Mouse (Mus musculus) natural killer cell, adult 2 months (primary cell): Measurements from ENCODE around the gene Sptbn4.

ENCODE experiments used
- DNase-seq, 2 experiments: peaks; one replicate each; pipeline ENCODE4 v3.0.0; 2022; ENCODE audit warnings: low spot score in 2 of 2

Gene Sptbn4

DNA sequence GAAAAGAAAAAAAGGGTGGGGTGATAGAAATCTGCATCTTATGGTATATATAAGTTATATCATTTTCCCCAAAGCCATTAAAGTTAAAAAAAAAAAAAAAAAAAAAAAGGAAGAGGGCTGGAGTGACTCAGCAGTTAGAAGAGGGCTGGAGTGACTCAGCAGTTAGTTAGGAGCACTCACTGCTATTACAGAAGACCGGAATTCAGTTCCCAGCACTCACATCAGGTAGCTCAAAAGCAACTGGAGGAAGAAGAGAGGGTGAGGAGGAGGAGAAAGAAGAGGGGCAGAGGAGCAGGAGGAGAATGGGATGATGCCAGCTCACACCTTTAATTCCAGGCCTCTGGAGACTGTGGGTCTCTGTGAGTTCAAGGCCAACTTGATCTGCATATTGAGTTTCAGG lies 64.3 kb downstream of the Sptbn4 start:
- DNase-seq: no peak

DNA sequence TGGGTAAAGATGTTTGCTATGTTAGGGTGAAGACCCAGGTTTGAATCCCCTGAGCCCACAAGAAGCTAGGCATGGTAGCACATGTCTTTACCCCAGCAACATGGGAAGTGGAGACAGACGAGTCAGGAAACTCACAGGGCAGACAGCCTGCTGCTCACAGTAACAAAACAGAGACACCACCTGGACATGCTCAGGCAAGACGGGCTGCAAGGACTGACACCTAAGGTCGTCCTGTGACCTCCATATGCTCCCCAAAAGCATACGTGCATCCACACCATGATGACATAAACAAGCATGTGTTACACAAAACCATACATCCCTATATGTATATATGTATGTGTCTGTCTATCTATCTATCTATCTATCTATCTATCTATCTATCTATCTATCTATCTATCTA lies 65.9 kb downstream of the Sptbn4 start:
- no peak for DNase-seq

DNA sequence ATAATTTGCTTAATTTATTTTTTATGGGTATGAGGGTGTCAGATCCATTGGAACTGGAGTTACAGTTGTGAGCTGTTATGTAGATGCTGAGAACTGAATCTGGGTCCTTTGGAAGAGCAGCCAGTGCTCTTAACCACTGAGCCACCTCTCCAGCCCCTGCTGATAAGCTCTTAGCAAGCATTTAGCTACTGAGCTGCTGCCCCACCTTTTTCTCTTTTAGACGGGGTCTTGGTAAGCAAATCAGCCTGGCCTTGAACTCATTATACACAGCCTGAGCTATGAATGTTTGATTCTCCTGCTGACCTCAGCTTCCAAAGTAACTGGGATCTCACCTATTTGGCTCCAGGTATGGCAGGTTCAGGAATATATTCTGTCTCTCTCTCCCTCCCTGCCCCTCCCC lies 66.5 kb downstream of the Sptbn4 start:
- no peak for DNase-seq

DNA sequence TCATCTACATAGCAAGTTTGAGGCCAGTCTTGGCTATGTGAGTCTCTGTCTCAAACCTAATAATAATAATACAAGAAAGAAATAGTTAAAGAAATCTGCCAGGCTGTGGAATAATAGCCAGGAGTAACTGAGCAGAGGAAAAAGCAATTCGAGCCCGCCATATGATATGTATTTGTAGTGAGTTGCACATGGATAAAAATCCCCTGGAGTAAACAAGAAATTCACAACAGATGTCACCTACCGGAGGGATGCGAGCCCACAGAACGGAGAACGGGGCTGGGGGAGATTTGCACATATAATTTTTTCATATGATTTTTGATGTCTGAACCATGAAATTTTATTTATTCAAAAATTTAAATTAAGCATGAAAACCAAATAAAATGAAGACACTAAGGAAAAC lies 67.7 kb downstream of the Sptbn4 start:
- DNase-seq: no peak

DNA sequence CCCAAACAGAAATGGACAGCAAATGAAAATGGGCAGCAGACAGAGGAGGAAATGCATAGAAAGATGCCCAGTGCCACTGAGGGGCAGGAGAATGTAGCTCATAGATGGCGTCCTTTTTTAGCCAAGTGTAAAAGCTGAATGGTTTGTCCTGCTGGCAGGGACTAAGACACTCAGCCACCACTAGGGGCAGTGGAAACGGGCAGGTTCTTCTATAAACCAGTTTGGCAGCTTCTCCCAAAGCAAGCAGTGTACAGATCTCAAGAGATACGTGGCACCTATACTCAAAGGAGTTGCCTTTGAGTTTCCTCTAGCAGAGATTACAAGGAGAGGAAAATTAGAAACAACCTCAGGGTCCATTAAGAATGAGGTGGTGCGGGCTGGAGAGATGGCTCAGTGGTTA lies 69.1 kb downstream of the Sptbn4 start:
- DNase-seq: no peak

DNA sequence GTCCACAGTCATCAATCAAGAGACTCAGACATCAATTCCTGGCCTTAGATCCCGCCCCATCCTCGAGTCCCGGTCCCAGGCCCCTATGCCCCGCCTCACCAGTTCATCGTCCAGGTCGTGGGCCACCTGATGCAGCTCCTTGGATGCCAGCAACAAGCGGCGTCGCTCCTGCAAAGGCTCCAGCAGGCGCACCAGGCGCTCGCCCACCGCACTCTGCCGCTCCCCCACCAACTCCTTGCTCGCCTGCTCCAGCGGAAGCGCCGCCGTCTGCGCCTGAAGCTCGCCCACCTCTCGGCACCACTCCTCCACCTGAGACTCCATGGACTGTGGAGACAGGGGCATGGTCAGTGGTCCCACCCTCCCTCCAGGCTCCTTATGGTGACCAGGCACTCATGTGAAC lies 72.2 kb downstream of the Sptbn4 start:
- DNase-seq: no peak

DNA sequence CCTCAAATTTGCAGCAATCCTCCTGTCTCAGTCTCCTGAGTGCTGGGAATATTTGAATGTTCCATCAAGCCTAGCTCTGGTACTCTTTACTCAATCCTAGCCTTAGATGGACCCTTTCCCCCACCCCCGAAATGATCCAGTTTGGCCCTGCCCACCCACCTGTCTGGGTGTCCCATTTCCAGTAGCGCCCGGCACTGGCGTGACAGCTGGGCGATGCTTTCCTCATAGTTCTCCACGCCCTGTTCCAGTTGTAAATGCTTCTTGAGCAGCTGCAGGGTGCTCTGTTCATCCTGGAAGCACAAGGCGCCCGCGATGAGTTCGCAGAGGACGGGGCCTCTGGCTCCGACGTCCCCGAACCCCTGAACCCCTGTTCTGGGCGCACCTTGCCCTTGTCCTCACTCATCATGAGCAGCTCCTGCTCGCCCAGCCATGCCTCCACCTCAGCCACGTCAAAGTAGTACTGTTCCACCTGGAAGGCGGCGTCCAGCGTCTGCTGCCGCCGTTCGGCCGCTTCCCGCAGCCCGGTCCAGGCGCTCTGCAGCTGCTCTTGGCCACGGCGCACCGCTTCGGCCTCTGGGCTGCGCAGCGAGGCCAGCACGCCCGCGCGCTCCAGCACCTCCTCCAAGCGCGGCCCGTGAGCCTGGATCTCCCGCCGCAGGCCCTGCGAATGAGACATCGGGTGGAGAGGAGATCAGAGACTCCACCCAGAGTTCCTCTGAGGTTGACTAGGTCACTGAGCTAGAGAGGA lies 75.6 kb downstream of the Sptbn4 start:
- DNase-seq: no peak

DNA sequence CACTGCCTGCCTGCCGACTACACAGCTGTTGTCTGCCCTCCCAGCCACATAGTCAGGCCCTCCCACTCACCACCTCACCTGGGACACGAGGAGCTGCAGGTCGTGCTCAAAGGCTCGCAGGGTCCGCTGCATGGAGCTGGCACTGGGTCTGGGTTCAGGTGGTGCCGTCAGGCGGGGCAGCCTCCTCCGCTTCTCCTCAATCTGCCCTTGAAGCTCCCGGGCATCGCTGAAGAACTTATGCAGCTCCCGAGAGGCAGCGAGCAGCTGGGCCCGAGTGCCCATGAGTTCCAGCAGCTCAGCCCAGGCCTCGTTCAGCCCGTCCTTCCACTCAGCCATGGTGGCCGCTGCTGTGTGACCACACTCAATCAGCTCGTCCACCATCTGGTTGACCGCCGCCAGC lies 78.4 kb downstream of the Sptbn4 start:
- DNase-seq: no peak

DNA sequence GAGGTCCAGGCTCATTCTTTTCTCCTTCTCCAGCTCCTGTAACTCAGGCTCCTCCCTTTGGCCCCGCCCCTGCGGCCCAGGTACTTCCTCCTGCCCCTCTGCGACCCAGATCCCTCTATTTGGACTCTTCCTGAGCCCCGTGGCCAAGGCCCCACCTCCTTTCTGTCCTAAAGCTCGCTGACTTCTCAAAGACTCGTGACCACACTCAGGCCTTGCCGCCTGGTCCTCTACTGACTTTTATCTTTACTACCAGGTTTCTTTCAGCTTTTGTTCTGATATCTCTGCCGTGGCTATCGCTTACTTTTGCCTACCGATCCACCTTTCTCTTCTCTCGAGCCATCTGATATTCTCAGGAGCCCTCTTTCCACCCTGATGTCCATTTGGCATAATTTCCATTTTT lies 79.5 kb downstream of the Sptbn4 start:
- DNase-seq: no peak

DNA sequence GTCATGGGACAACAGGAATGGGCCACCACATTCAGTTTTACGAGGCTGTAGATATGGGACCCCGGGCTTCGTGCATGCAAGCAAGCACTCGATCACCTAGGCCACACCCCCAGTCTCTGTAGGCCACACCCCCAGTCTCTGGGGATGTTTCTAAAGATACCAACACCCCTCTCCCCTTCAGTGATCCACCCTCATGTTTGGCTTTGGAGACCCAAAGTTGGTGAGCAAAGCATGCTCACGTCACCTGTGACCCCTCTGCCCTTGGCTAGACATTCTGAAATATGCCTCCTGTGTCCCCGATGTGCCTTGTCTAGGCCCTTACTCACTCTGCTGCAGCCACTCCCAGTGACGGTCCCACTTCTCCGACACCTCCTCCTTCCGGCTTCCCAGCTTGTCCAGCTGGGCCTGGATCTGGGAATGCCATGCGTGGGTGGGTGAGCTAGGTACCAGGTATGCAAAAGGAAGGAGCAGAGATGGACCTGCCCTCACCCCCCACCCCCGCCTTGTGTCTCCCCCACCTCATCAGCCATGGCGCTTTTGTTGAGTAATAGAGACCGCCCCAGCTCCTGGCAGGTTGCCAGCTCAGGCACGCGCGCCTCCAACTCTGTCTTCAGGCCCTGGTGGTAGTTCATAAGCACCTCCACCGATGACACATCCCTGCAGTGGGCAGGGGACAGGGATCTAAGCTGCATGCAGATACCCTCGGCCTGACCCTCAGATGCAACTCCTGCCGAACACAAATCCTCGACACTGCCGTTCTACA lies 81.2 kb downstream of the Sptbn4 start:
- no peak for DNase-seq

DNA sequence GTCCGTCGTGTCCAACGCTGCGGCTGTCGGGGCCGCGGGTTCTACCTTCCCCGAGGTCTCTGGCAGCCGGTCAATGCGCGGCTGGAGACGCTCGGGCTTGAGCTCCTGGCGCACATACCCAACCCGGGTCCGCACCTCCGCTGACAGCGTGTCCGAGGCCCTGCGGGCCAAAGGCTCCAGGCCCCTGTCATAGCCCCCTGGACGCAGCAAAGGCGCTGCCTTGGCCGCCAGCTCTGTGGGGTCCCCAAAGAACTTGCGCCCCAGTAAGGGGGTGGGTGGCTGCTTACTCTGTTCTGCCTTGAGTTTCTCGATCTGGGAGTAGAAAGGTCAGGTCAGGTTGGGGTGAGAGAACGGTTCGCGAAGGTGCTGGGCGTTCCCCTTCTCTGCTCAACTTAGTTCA lies 83.1 kb downstream of the Sptbn4 start:
- DNase-seq: no peak

DNA sequence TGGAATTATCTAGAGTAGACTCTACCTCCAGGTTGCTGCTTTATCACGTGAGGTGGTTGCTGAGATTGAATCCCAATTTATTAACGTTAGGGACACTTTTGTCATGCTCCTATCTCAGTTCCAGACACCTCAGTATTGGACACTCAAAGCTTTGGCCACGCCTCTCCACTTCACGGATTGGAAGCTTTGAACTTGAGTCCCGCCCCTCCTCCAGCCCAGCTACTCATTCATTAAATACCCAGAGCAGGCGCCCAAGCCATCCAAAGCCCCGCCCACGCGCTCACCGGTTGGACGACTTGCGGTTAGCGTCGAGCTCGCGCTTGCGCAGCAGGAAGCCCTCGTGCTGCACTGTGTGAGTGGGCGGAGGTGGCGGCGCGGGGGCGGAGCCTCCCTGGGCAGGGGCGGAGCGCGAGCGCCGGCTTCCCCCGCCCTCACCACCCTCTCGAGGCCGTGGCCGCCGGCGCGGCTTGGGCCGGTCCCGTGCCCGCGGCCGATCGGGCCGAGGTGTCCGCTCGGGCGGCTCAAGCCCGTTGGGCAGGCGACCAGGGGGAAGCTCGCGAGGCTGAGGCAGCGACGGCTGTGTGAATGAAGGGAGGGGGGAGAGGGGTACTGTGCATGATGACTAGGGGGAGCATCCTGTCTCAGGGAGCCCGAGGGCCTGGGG lies 86.1 kb downstream of the Sptbn4 start:
- peak; percentile 98 to 99 for DNase-seq

DNA sequence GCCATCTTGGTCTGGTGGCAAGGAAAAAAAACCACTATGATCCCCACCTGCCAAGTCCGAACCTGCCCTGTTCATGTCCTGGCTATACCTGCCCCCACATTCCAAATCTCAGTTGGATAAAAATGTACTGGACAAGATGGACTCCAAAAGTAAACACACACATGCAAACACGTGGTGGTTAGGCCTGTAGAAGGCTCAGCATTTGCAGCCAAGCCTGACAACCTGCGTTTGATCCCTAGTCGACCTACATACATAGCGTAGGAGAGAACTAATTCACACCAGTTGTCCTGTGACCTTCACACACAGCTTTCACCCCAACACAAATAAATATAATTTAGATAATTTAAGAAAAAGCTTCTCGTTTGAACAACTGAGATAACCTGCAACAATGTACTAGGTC lies 86.7 kb downstream of the Sptbn4 start:
- no peak for DNase-seq

DNA sequence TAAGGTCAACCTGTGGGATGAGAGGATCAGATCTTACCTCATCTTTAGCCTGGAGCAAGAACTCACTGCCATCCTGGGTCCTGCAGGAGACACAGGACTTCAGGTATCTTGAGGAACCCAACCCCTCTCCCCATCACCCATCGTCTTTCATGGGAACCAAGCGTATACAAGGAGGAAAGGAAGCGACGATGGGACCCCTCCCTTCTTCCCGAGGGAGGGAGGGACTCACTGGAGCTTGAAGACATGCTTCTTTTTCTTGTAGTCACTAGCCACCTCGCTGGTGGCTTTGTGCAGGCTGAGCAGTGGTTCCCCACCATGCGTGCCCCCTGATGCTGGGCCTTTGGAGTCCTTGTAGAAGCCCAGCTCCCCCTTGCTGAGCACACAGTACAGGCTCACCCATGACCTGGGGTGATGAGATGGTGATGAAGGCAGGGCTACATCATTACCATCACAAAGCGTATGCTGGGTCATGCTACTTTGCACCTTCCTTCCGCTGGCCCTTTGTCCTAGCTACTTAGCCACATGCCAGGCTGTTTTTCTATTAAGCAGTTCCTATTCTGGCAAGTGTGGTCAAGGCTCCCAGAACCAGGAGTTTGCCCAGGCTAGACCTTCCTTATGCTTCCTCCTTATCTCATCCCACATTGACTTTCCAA lies 87.7 kb downstream of the Sptbn4 start:
- no peak for DNase-seq

DNA sequence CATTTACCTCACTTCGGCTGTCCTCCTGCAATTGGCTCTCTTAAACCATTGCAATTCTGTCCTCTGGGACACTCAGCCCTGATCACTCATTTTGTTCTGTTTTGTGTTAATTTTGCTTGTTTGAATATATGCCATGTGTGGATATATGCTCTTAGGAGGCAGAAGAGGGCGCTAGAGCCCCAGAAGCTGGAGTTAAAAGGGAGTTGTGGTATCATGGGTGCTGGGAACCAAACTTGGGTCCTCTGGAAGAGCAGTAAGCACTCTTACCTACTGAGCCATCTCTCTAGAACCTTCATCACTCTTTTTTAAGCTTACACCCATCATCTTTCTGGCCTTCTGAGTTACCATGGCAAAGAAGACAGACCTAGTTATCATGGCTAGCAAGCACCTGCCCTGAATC lies 88.3 kb downstream of the Sptbn4 start:
- DNase-seq: no peak

DNA sequence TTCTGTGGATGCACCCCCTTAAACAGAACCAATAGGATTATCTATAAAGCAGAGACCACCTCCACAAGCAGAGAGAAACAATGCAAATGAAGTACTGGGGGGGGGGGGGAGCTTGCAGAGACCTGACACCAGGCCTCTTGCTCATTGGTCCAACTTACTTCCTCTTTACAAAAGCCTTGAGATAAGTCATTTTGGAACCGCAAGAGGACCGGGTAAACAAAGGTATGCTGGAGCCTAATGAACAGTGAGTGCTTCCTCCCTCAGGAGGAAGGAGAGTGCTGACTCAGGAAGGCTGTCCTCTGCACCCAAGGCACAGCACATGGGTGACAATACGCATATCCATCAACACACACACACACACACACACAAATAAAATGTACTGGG lies 89.9 kb downstream of the Sptbn4 start:
- DNase-seq: no peak

DNA sequence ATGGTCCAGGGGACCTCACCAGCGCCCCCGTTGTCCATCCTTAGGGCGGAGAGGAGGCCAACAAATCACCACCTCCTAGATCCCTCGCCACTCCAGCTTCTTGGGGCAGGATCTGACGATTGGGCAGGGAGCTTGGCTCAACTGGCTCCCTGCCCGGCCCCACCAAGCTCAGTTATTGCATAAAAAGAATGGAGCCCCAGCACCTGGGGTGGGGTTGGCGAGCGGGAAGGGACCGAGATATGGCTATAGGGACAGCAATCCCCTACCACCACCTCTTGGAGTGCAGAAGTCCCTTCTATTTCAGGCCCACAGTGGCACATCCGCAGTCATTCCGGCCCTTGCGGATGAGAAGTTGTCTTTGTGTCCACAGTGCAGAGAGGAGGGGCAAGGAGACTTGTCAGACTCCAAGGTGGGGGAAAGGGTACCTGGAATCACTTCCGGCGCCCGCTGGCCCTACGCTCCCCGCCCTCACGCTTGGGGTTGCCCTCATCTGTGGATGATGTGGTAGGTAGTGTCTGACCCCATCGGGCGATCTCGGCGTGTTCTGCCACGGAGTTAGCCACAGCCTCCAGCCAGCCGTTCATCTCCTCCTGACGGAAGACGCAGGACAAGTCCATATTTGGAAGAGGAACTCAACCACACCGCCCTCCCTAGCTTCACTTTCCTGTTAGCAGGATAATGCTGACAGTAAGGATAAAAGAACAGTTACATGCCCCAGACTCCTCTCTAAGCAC lies 90.5 kb downstream of the Sptbn4 start, which contains the start of gene Gm20479:
Gene Gm20479 (minus strand): TSS at position 559 of the 734 bp plus-strand sequence.
- no peak for DNase-seq

DNA sequence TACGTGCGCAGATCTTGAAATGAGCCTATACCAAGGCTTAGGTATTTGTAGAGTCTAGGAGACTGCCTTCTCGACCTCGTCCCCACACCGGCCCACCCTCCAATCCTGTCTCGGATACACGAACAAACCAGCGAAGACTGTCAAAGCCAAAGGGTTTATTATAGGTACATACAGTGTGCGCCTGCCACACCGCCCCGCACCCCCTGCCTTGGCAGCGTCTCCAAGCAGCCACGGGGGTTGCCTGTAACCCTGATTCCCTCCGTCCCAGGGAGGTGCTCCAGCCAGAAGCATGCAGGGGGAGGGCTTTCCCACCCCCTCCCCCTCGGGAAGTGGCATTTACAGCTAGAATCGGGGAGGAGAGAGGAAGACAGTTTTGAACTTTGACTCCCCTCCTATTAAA lies 91.2 kb downstream of the Sptbn4 start:
- DNase-seq: peak in 1 of 2 experiments; percentile 29

DNA sequence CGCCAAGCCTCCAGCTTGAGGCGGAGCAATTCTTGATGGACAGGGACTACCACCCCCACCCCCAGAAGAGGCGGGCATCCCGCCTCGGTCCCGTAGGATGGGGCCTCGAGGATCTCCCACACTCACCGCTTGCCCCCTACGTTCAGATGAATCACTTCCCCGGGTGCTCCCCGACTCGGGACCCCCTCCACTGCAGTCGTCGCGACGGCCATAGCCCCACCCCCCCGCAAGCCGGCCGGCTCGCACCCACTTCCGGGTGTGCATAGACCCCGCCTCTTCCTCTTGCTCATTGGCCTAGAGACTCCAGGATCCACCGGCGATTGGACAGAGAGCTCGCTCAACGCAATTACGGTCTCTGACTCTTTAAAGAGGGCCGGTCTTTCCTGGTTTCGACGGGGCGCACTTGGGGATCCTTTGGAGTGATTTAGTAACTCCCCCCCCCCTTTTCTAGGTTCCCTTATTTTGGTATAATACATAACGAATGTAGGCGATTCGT lies 91.7 kb downstream of the Sptbn4 start, which contains the start of gene Shkbp1:
Gene Shkbp1 (minus strand): TSS at position 275 of the 496 bp plus-strand sequence.
- peak; percentile 82 to 86 for DNase-seq

DNA sequence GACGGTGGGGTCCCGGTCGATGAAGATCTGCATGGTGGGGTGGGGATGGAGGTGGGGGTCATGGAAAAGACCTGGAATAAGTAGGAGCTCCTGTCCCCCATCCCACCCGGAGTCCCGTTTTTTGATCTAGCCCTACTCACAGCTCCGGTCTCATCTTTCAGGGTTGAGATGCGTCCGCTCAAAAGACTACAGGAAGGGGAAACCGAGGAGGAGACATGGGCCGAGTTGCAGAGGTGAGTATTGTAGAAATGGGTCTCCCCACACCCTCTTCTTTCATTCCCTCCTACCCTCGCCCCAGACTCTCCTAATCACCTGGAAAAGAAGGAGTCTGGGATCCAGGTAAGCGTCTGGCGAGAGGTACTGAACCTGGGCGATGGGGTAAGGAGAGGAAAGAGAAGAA lies 92.2 kb downstream of the Sptbn4 start:
- no peak for DNase-seq

DNA sequence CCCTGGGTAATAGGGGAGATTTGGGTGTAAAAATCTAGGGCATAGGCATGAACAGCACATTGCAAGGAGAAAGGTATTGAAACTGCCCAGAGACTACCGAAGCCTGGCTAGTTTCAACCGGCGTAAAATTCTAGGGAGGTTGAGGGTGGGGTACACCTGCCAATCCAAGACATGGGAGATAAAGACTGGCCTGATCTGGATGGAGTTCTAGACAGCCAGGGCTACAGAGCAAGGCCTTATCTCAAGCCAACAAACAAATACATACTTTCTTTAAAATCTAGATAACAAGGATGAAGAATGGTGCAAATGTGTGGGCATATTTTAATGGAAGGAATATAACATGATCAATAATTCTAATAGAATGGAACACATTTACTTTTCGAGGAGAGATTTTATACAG lies 92.7 kb downstream of the Sptbn4 start:
- DNase-seq: no peak
